Mouse (Mus musculus) forebrain, embryonic 13.5 days (tissue): ENCODE results near the gene Blzf1. TPM values are rescaled to one million over a fixed set of nuclear protein-coding genes. Genes with fewer than 3 reads are reported as not detected.
A peak's percentile ranks its signal among the peaks of the same experiment; 100 is the strongest.

Source experiments
- ATAC-seq: fragments of 200-750 bp; cut with Nextera tagmentation; 2 replicates; pipeline ENCODE4 v1.8.0; 2017
- H3K27ac ChIP-seq: fragments of 300-500 bp; sonication (generic); 2 replicates; pipeline ENCODE4 v1.5.1; 2015; ENCODE audit warnings: inconsistent platforms, mild to moderate bottlenecking, moderate library complexity
- H3K27me3 ChIP-seq: fragments of 300-500 bp; sonication (generic); 2 replicates; pipeline ENCODE4 v1.6.1; 2015; ENCODE audit warnings: mild to moderate bottlenecking, inconsistent platforms
- H3K36me3 ChIP-seq: fragments of 300-500 bp; sonication (generic); 2 replicates; pipeline ENCODE4 v1.6.1; 2015; ENCODE audit warnings: mild to moderate bottlenecking, inconsistent platforms; ENCODE audit not compliant: poor library complexity, severe bottlenecking
- H3K4me1 ChIP-seq: fragments of 300-500 bp; sonication (generic); 2 replicates; pipeline ENCODE4 v1.6.1; 2015; ENCODE audit warnings: inconsistent platforms
- H3K4me2 ChIP-seq: fragments of 300-500 bp; sonication (generic); 2 replicates; pipeline ENCODE4 v1.6.1; 2015; ENCODE audit warnings: inconsistent platforms, mild to moderate bottlenecking, moderate library complexity
- H3K4me3 ChIP-seq: fragments of 300-500 bp; sonication (generic); 2 replicates; pipeline ENCODE4 v1.5.1; 2015; ENCODE audit warnings: mild to moderate bottlenecking, inconsistent platforms
- H3K9ac ChIP-seq: fragments of 300-500 bp; sonication (generic); 2 replicates; pipeline ENCODE4 v1.6.1; 2015; ENCODE audit warnings: mild to moderate bottlenecking, inconsistent platforms
- H3K9me3 ChIP-seq: fragments of 300-500 bp; sonication (generic); replicated peaks from 2 replicates; pipeline ENCODE4 v1.6.1; 2016; ENCODE audit warnings: inconsistent platforms
- WGBS: fragments of 180-500 bp; shearing (Covaris S2); methylation state at CpG from one replicate; pipeline ENCODE4 v1.1.7; 2015; 5-methylcytosine and 5-hydroxymethylcytosine counted together
- polyA plus RNA-seq: library from polyadenylated mRNA; unstranded; fragments of >200 nt; fragmentation: Nextera tagmentation; extraction: Ambion mirVana; gene quantifications from 2 replicates; pipeline ENCODE4 v1.2.1, GENCODE M21; 2015

Gene Blzf1
- polyA plus RNA-seq, 1 experiment from 2014 or later: 29.9 TPM

GRCm38 (mm10) chr1:164320731-164321130 is 13.4 kb upstream of the Blzf1 start:
- 0 out of 2 replicates have a peak overlapping the region, but pooled peaks have one; percentile 48 for H3K27ac ChIP-seq
- ATAC-seq: no peak

DNA sequence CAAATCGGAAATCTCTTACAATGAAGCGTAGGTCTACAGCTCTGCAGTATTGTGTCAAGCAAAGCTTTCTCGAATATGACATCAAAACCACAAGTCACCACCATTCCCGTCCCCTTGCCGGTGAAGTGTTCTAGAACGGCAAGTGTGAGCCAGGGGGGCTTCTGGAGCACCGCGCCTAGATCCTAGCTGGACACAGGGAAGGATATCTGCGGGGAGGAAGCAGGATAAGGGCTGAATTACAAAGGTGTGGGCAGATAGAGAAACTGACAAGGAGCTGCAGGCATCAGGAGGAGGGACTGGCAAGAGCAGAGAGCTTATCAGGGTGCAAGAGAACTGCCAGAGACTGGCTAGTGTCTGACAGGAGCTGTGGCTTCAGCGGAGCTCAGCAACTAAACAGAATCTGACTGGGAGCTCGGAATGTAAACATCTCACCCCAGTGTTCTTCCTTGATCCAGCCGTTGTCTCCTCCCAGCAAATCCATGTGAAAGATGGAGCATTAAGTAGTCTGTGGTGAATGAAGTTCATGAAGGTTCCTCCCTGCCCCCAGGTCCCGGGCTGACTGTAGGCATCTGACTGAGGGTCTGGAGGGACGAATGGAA is 12.4 kb upstream of the Blzf1 start:
- Histone ChIP-seq H3K4me1 (0 out of 2 replicates have a peak, but pooled peaks cover 7% of the 10 kb centered on the region), H3K4me2 (no peak overlapping the region), H3K9me3 (no peaks in the 10 kb centered on the region), H3K27ac (peak overlapping the region; percentile 7; the same call in 1 of the 2 replicates), H3K27me3 (no peaks in the 10 kb centered on the region), H3K4me3 (no peak overlapping the region), H3K9ac (no peak overlapping the region), H3K36me3 (no peaks in the 10 kb centered on the region)
- 86% methylated on average over 14 of the region's 14 CpGs for WGBS
- no peak for ATAC-seq

More at GRCm38 (mm10) chr1:164320731-164321130, 13.4 kb upstream of the Blzf1 start:
- H3K9me3 ChIP-seq: no peaks in the 10 kb centered on the region
- no peak overlapping the region for H3K4me3 ChIP-seq
- 0 out of 2 replicates have a peak, but pooled peaks cover 7% of the 10 kb centered on the region for H3K4me1 ChIP-seq
- H3K9ac ChIP-seq: no peak overlapping the region
- WGBS: 55% methylated on average over 5 of the region's 5 CpGs
- H3K27me3 ChIP-seq: no peaks in the 10 kb centered on the region
- no peaks in the 10 kb centered on the region for H3K36me3 ChIP-seq
- H3K4me2 ChIP-seq: no peak overlapping the region

DNA sequence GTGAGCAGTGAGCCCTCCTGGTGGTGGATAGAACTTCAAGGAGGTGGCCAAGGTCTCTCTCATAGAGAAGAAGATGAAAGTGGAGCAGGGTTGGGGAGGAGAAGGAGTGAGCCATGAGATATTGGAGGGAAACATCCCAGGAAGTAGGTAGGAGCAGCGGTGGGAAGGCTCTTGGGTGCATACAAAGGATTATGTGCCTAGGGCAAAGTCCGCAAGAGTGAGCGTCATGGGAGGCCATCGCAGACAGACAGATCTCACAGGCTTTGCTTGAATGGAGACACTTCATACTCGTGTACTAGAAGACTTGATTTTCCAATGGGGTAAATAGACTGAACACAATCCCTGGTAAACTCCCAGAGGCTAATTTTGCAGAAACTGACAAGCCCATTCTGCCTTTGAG is 11.2 kb upstream of the Blzf1 start:
- Histone ChIP-seq H3K9ac (no peak overlapping the region), H3K4me2 (no peak overlapping the region), H3K36me3 (peaks cover 6% of the 10 kb centered on the region), H3K4me3 (no peak overlapping the region), H3K27me3 (no peaks in the 10 kb centered on the region), H3K4me1 (0 out of 2 replicates have a peak, but pooled peaks cover 7% of the 10 kb centered on the region), H3K9me3 (no peaks in the 10 kb centered on the region), H3K27ac (no peak overlapping the region)
- 93% methylated on average over 5 of the region's 5 CpGs for WGBS
- ATAC-seq: no peak

- H3K4me1 ChIP-seq: 0 out of 2 replicates have a peak, but pooled peaks cover 7% of the 10 kb centered on the region
- peaks cover 11% of the 10 kb centered on the region for H3K36me3 ChIP-seq
- no peak overlapping the region for H3K4me2 ChIP-seq
- no peak overlapping the region for H3K27ac ChIP-seq
- H3K9ac ChIP-seq: no peak overlapping the region
- no peak overlapping the region for H3K4me3 ChIP-seq
- ATAC-seq: 0 out of 2 replicates have a peak, but pooled peaks have one; percentile 11
- H3K9me3 ChIP-seq: no peaks in the 10 kb centered on the region
- no peaks in the 10 kb centered on the region for H3K27me3 ChIP-seq
- 86% methylated on average over 9 of the region's 9 CpGs for WGBS
These were observed 10.0 kb upstream of the Blzf1 start for GRCm38 (mm10) chr1:164317261-164317660.

DNA sequence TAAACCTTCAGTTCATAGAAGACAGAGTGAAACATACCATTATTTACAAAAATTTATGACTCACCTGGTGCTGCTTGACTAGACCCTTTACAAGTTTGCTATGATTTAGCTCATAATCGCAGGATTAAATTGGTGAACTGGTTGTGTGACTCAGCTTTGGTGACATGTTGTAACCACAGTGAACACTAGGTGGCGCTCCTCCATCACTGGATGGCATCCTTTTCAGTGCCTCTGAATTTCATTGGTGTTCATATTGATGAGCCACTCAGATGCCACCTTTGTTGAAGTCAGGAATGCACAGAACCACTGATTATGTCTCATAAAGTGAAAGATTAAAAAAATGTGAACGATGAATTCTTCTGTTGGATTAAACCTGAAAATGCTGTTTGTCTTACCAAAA is 9.4 kb upstream of the Blzf1 start:
- Histone ChIP-seq H3K36me3 (peaks cover 11% of the 10 kb centered on the region), H3K4me3 (no peak overlapping the region), H3K27ac (no peak overlapping the region), H3K9ac (no peak overlapping the region), H3K27me3 (no peaks in the 10 kb centered on the region), H3K4me1 (0 out of 2 replicates have a peak, but pooled peaks cover 7% of the 10 kb centered on the region), H3K4me2 (no peak overlapping the region), H3K9me3 (no peaks in the 10 kb centered on the region)
- 30% methylated on average over 3 of the region's 3 CpGs for WGBS
- peak; percentile 78 for ATAC-seq

- no peak for ATAC-seq
- H3K9ac ChIP-seq: no peak overlapping the region
- no peak overlapping the region for H3K27ac ChIP-seq
- H3K9me3 ChIP-seq: no peaks in the 10 kb centered on the region
- 72% methylated on average over 8 of the region's 8 CpGs for WGBS
- H3K36me3 ChIP-seq: peaks cover 11% of the 10 kb centered on the region
- H3K4me3 ChIP-seq: no peak overlapping the region
- H3K4me2 ChIP-seq: no peak overlapping the region
- H3K4me1 ChIP-seq: 0 out of 2 replicates have a peak, but pooled peaks cover 4% of the 10 kb centered on the region
- H3K27me3 ChIP-seq: no peaks in the 10 kb centered on the region
These were observed 8.0 kb upstream of the Blzf1 start for GRCm38 (mm10) chr1:164315266-164315665.

GRCm38 (mm10) chr1:164314085-164314484 is 6.8 kb upstream of the Blzf1 start:
- no peaks in the 10 kb centered on the region for H3K4me1 ChIP-seq
- no peak overlapping the region for H3K27ac ChIP-seq
- H3K4me2 ChIP-seq: no peak overlapping the region
- peaks cover 11% of the 10 kb centered on the region for H3K36me3 ChIP-seq
- no peak overlapping the region for H3K4me3 ChIP-seq
- H3K9me3 ChIP-seq: no peaks in the 10 kb centered on the region
- 89% methylated on average over 5 of the region's 5 CpGs for WGBS
- H3K9ac ChIP-seq: no peak overlapping the region
- no peaks in the 10 kb centered on the region for H3K27me3 ChIP-seq
- no peak for ATAC-seq

GRCm38 (mm10) chr1:164307922-164308321 is 633 bp upstream of the Blzf1 start:
- no peak for ATAC-seq
- no peaks in the 10 kb centered on the region for H3K9me3 ChIP-seq
- peak overlapping the region; percentile 90 for H3K4me2 ChIP-seq
- H3K27me3 ChIP-seq: no peaks in the 10 kb centered on the region
- no peak overlapping the region for H3K27ac ChIP-seq
- peaks cover 21% of the 10 kb centered on the region for H3K4me1 ChIP-seq
- 0 out of 2 replicates have a peak, but pooled peaks cover 3% of the 10 kb centered on the region for H3K36me3 ChIP-seq
- peak overlapping the region; percentile 80 for H3K4me3 ChIP-seq
- peak overlapping the region; percentile 63 for H3K9ac ChIP-seq
- 13% methylated on average over 10 of the region's 10 CpGs for WGBS

GRCm38 (mm10) chr1:164303821-164304220 is 3.5 kb downstream of the Blzf1 start, which contains the start of gene Nme7:
TSS of gene Nme7 (plus strand) at chr1:164304121.
- 75% methylated on average over 5 of the region's 5 CpGs for WGBS

DNA sequence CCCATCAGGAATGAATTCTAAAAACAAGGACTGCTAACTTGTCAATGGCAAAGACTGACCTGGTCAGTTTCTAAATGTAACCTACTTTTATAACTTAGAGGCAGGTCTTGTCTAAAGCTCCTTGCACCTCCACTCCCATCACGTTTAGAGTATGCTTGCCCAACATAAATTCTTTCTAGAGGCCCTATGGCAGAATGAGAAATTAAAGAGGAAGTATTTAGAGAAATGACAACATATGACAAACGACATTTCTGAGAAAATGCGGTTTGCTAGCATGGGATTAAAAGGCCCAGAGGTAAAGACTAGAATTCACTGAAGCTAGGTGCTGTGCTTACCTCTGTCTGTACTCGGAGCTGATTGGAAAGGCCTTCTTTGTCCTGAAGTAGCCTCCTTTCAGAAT is 5.3 kb downstream of the Blzf1 start:
- Histone ChIP-seq H3K27ac (no peak overlapping the region), H3K36me3 (peaks cover 54% of the 10 kb centered on the region), H3K27me3 (no peaks in the 10 kb centered on the region), H3K9ac (no peak overlapping the region), H3K4me1 (peaks cover 13% of the 10 kb centered on the region), H3K4me2 (no peak overlapping the region), H3K4me3 (no peak overlapping the region), H3K9me3 (no peaks in the 10 kb centered on the region)
- no peak for ATAC-seq
- 92% methylated on average over 4 of the region's 4 CpGs for WGBS

More at GRCm38 (mm10) chr1:164303821-164304220, 3.5 kb downstream of the Blzf1 start, which contains the start of gene Nme7:
- Histone ChIP-seq H3K4me1 (peaks cover 21% of the 10 kb centered on the region), H3K27me3 (no peaks in the 10 kb centered on the region), H3K36me3 (peaks cover 38% of the 10 kb centered on the region), H3K9ac (no peak within 1 kb of the TSS), H3K27ac (no peak within 1 kb of the TSS), H3K4me2 (no peak within 1 kb of the TSS), H3K4me3 (no peak within 1 kb of the TSS), H3K9me3 (no peaks in the 10 kb centered on the region)
- no peak for ATAC-seq

DNA sequence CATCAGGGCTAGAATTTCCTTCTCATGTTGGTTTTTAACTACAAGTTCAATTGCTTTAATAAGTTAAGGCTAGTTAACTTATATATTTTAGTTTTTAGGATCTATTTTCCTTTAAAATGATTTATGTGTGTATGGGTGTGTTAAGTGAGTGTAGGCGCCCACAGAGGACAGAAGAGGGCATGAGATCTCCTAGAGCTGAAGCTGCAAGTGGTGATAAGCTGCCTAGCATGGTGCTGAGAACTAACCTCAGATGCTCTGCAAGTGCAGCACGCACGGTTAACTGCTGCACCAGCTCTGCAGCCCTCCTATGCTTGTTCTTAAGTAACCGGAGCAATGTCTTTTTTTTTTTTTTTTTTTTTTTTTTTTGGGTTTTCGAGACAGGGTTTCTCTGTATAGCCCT is 10.8 kb downstream of the Blzf1 start:
- 95% methylated on average over 4 of the region's 5 CpGs for WGBS

GRCm38 (mm10) chr1:164294071-164294470 is 13.2 kb downstream of the Blzf1 start:
- H3K36me3 ChIP-seq: peaks cover 69% of the 10 kb centered on the region
- H3K9me3 ChIP-seq: no peaks in the 10 kb centered on the region
- H3K9ac ChIP-seq: no peak overlapping the region
- H3K4me3 ChIP-seq: no peak overlapping the region
- 94% methylated on average over 6 of the region's 6 CpGs for WGBS
- no peak overlapping the region for H3K4me2 ChIP-seq
- H3K4me1 ChIP-seq: no peaks in the 10 kb centered on the region
- no peak overlapping the region for H3K27ac ChIP-seq
- ATAC-seq: no peak
- H3K27me3 ChIP-seq: no peaks in the 10 kb centered on the region

More for the DNA sequence above, 10.8 kb downstream of the Blzf1 start:
- Histone ChIP-seq H3K9me3 (no peaks in the 10 kb centered on the region), H3K36me3 (peaks cover 80% of the 10 kb centered on the region), H3K4me1 (no peaks in the 10 kb centered on the region), H3K4me2 (no peak overlapping the region), H3K9ac (no peak overlapping the region), H3K4me3 (no peak overlapping the region), H3K27me3 (no peaks in the 10 kb centered on the region), H3K27ac (no peak overlapping the region)
- no peak for ATAC-seq
